Mouse (Mus musculus) lung, embryonic 16.5 days (tissue): ENCODE results near the gene Habp2. TPM values are rescaled to one million over a fixed set of nuclear protein-coding genes. Genes with fewer than 3 reads are reported as not detected.

ENCODE experiments used
- ATAC-seq: fragments of 200-750 bp; cut with Nextera tagmentation; 2 replicates; pipeline ENCODE4 v1.8.0; 2017; ENCODE audit warnings: low read depth, mild to moderate bottlenecking, moderate library complexity
- H3K27ac ChIP-seq: fragments of 300-500 bp; sonication (generic); 2 replicates; pipeline ENCODE4 v1.5.1; 2014; ENCODE audit warnings: mild to moderate bottlenecking, control low read depth, low read length
- H3K27me3 ChIP-seq: fragments of 300-500 bp; sonication (generic); 2 replicates; pipeline ENCODE4 v1.6.1; 2014; ENCODE audit warnings: low read depth, low read length, mixed read lengths; ENCODE audit not compliant: control insufficient read depth, insufficient read depth
- H3K36me3 ChIP-seq: fragments of 300-500 bp; sonication (generic); 2 replicates; pipeline ENCODE4 v1.6.1; 2014; ENCODE audit warnings: low read length; ENCODE audit not compliant: control insufficient read depth, insufficient read depth
- H3K4me1 ChIP-seq: fragments of 300-500 bp; sonication (generic); replicated peaks from 2 replicates; pipeline ENCODE4 v1.6.1; 2014; ENCODE audit warnings: low read length, mixed read lengths; ENCODE audit not compliant: control insufficient read depth, insufficient read depth
- H3K4me2 ChIP-seq: fragments of 300-500 bp; sonication (generic); 2 replicates; pipeline ENCODE4 v1.6.1; 2014; ENCODE audit warnings: low read depth, low read length, control low read depth
- H3K4me3 ChIP-seq: fragments of 300-500 bp; sonication (generic); 2 replicates; pipeline ENCODE4 v1.5.1; 2014; ENCODE audit warnings: mild to moderate bottlenecking, low read length, control low read depth
- H3K9ac ChIP-seq: fragments of 300-500 bp; sonication (generic); 2 replicates; pipeline ENCODE4 v1.6.1; 2014; ENCODE audit warnings: low read length, control low read depth
- H3K9me3 ChIP-seq: fragments of 300-500 bp; sonication (generic); 2 replicates; pipeline ENCODE4 v1.6.1; 2016; ENCODE audit warnings: low read length; ENCODE audit not compliant: control insufficient read depth
- WGBS: fragments of 180-500 bp; shearing (Covaris S2); extraction: QIAGEN DNeasy Blood & Tissue Kit; methylation state at CpG from one replicate; pipeline ENCODE4 v1.1.7; 2014; 5-methylcytosine and 5-hydroxymethylcytosine counted together
- polyA plus RNA-seq: library from polyadenylated mRNA; unstranded; fragments of >200 nt; fragmentation: Nextera tagmentation; extraction: Ambion mirVana; gene quantifications from 2 replicates; pipeline ENCODE4 v1.2.1, GENCODE M21; 2015

Habp2 gene
- polyA plus RNA-seq, 1 experiment from 2014 or later = 2.6 TPM

GRCm38 (mm10) chr19:56263696-56264095 lies 23.2 kb upstream of the Habp2 start:
- 72% methylated on average over 14 of the region's 14 CpGs for WGBS
- Histone ChIP-seq H3K27ac (peak overlapping the region; percentile 26), H3K4me2 (peak overlapping the region; percentile 12; the same call in 1 of the 2 replicates), H3K27me3 (no peaks in the 10 kb centered on the region), H3K9me3 (no peaks in the 10 kb centered on the region), H3K4me1 (peaks cover 5% of the 10 kb centered on the region), H3K9ac (peak overlapping the region; percentile 2; the same call in 1 of the 2 replicates), H3K36me3 (no peaks in the 10 kb centered on the region), H3K4me3 (no peak overlapping the region)
- 0 out of 2 replicates have a peak, but pooled peaks have one; percentile 30 for ATAC-seq

GRCm38 (mm10) chr19:56264175-56264574 lies 22.8 kb upstream of the Habp2 start:
- Histone ChIP-seq H3K4me3 (no peak overlapping the region), H3K27me3 (no peaks in the 10 kb centered on the region), H3K27ac (peak overlapping the region; percentile 54), H3K4me1 (peaks cover 5% of the 10 kb centered on the region), H3K36me3 (no peaks in the 10 kb centered on the region), H3K4me2 (peak overlapping the region; percentile 12; the same call in 1 of the 2 replicates), H3K9me3 (no peaks in the 10 kb centered on the region), H3K9ac (peak overlapping the region; percentile 2; the same call in 1 of the 2 replicates)
- WGBS = 12% methylated on average over 4 of the region's 4 CpGs
- ATAC-seq = peak; percentile 60

- peaks cover 5% of the 10 kb centered on the region for H3K4me1 ChIP-seq
- H3K27ac ChIP-seq = peak overlapping the region; percentile 23; the same call in 1 of the 2 replicates
- no peaks in the 10 kb centered on the region for H3K27me3 ChIP-seq
- H3K9ac ChIP-seq = no peak overlapping the region
- H3K36me3 ChIP-seq = no peaks in the 10 kb centered on the region
- no peaks in the 10 kb centered on the region for H3K9me3 ChIP-seq
- WGBS = 53% methylated on average over 5 of the region's 5 CpGs
- peak; percentile 67 for ATAC-seq
- H3K4me2 ChIP-seq = no peak overlapping the region
- no peak overlapping the region for H3K4me3 ChIP-seq
Measured at GRCm38 (mm10) chr19:56265149-56265548, 21.8 kb upstream of the Habp2 start.

GRCm38 (mm10) chr19:56272081-56272480 lies 14.9 kb upstream of the Habp2 start:
- H3K9ac ChIP-seq = no peak overlapping the region
- no peaks in the 10 kb centered on the region for H3K36me3 ChIP-seq
- H3K4me2 ChIP-seq = no peak overlapping the region
- WGBS = 65% methylated on average over 8 of the region's 8 CpGs
- H3K27me3 ChIP-seq = no peaks in the 10 kb centered on the region
- no peak overlapping the region for H3K4me3 ChIP-seq
- H3K9me3 ChIP-seq = no peaks in the 10 kb centered on the region
- peak overlapping the region; percentile 37; the same call in 1 of the 2 replicates for H3K27ac ChIP-seq
- H3K4me1 ChIP-seq = no peaks in the 10 kb centered on the region
- ATAC-seq = no peak

GRCm38 (mm10) chr19:56277140-56277804 lies 9.7 kb upstream of the Habp2 start:
- Histone ChIP-seq H3K9me3 (no peaks in the 10 kb centered on the region), H3K4me1 (no peaks in the 10 kb centered on the region), H3K27me3 (no peaks in the 10 kb centered on the region), H3K36me3 (no peaks in the 10 kb centered on the region), H3K9ac (no peak overlapping the region), H3K27ac (no peak overlapping the region), H3K4me2 (no peak overlapping the region), H3K4me3 (no peak overlapping the region)
- WGBS = 46% methylated on average over 3 of the region's 3 CpGs
- no peak for ATAC-seq

GRCm38 (mm10) chr19:56277951-56278350 lies 9.0 kb upstream of the Habp2 start:
- no peaks in the 10 kb centered on the region for H3K27me3 ChIP-seq
- no peaks in the 10 kb centered on the region for H3K4me1 ChIP-seq
- no peak overlapping the region for H3K27ac ChIP-seq
- no peaks in the 10 kb centered on the region for H3K36me3 ChIP-seq
- no peak overlapping the region for H3K9ac ChIP-seq
- no peaks in the 10 kb centered on the region for H3K9me3 ChIP-seq
- no peak for ATAC-seq
- no peak overlapping the region for H3K4me3 ChIP-seq
- WGBS = 70% methylated on average over 4 of the region's 4 CpGs
- H3K4me2 ChIP-seq = no peak overlapping the region

GRCm38 (mm10) chr19:56278366-56278765 lies 8.6 kb upstream of the Habp2 start:
- 61% methylated on average over 11 of the region's 11 CpGs for WGBS
- Histone ChIP-seq H3K27ac (no peak overlapping the region), H3K9ac (no peak overlapping the region), H3K36me3 (no peaks in the 10 kb centered on the region), H3K4me3 (no peak overlapping the region), H3K4me1 (no peaks in the 10 kb centered on the region), H3K4me2 (no peak overlapping the region), H3K9me3 (no peaks in the 10 kb centered on the region), H3K27me3 (no peaks in the 10 kb centered on the region)
- ATAC-seq = no peak

- WGBS = 67% methylated on average over 4 of the region's 4 CpGs
- H3K36me3 ChIP-seq = no peaks in the 10 kb centered on the region
Measured at GRCm38 (mm10) chr19:56285222-56285621, 1.7 kb upstream of the Habp2 start.

GRCm38 (mm10) chr19:56287580-56288367 lies 837 bp downstream of the Habp2 start:
- Histone ChIP-seq H3K27me3 (no peaks in the 10 kb centered on the region), H3K4me3 (no peak overlapping the region), H3K9ac (no peak overlapping the region), H3K36me3 (no peaks in the 10 kb centered on the region), H3K9me3 (no peaks in the 10 kb centered on the region), H3K4me1 (peaks cover 6% of the 10 kb centered on the region), H3K4me2 (no peak overlapping the region), H3K27ac (no peak overlapping the region)
- WGBS = 58% methylated on average over 15 of the region's 15 CpGs
- ATAC-seq = no peak

More at GRCm38 (mm10) chr19:56285222-56285621, 1.7 kb upstream of the Habp2 start:
- Histone ChIP-seq H3K27me3 (no peaks in the 10 kb centered on the region), H3K4me2 (no peak overlapping the region), H3K27ac (no peak overlapping the region), H3K9ac (no peak overlapping the region), H3K9me3 (no peaks in the 10 kb centered on the region), H3K4me1 (no peaks in the 10 kb centered on the region), H3K4me3 (no peak overlapping the region)
- ATAC-seq = no peak
